ENCODE assay signal across 12 mouse cellular contexts in genomic region chr8:8969112-8969950, GRCm38 (mm10).
DNase-seq lines count a peak whose midpoint lies in the region; ATAC-seq and TF ChIP-seq lines count a peak whose summit lies in the region.
"Had no signal": no experiment of that assay in that cellular context is flagged by ENCODE, and none has a peak within 500 bp of the region (broad histone marks: within the 10 kb centered on the region; RNA-seq: fewer than 3 reads in every experiment).

No protein-coding gene starts in this region.

- no peak overlapping the region for H3K9ac ChIP-seq in heart, adult 2 months (ENCODE audit: low read depth, low read length)
- no peak overlapping the region for H3K9ac ChIP-seq in heart, embryonic 11.5 days (ENCODE audit: low read depth, low read length)
- no peak overlapping the region for H3K9ac ChIP-seq in heart, postnatal 0 days (replicated peaks; ENCODE audit: low read depth, low read length)
- no peak overlapping the region for H3K9ac ChIP-seq in hindbrain, postnatal 0 days (replicated peaks; ENCODE audit: low read length)
- H3K9ac ChIP-seq in forebrain, embryonic 16.5 days (replicated peaks; ENCODE audit: low read depth, low read length), result no peak overlapping the region
- H3K9ac ChIP-seq: heart, embryonic 15.5 days had no signal

- WGBS in heart, adult 2 months, result 74% methylated on average over 21 of the region's 21 CpGs
- 82% methylated on average over 21 of the region's 21 CpGs for WGBS in heart, embryonic 11.5 days (ENCODE audit: insufficient replicate concordance)
- 25% methylated on average over 21 of the region's 21 CpGs for WGBS in bone marrow, adult 2 months
- WGBS in heart, postnatal 0 days, result 70% methylated on average over 21 of the region's 21 CpGs
- 83% methylated on average over 21 of the region's 21 CpGs for WGBS in hindbrain, postnatal 0 days
- 73% methylated on average over 21 of the region's 21 CpGs for WGBS in forebrain, embryonic 16.5 days

- no peaks in the 10 kb centered on the region for H3K9me3 ChIP-seq in heart, embryonic 11.5 days (replicated peaks; ENCODE audit: control insufficient read depth, low read length)
- H3K9me3 ChIP-seq in heart, postnatal 0 days (replicated peaks; ENCODE audit: control insufficient read depth, low read length), result no peaks in the 10 kb centered on the region
- no peaks in the 10 kb centered on the region for H3K9me3 ChIP-seq in hindbrain, postnatal 0 days (ENCODE audit: low read length)
- no peaks in the 10 kb centered on the region for H3K9me3 ChIP-seq in forebrain, embryonic 16.5 days (ENCODE audit: control insufficient read depth, low read length)
- H3K9me3 ChIP-seq: heart, embryonic 15.5 days; midbrain, embryonic 10.5 days had no signal

- TF ChIP-seq POLR2A in heart, adult 2 months (IDR thresholded peaks at IDR 0.05; ENCODE audit: insufficient read depth, low read depth, low read length), result no peak
- TF ChIP-seq POLR2A in bone marrow, adult 2 months (IDR thresholded peaks at IDR 0.05; ENCODE audit: borderline replicate concordance, control insufficient read depth, low read depth, low read length), result no peak

- H3K27ac ChIP-seq in heart, adult 2 months, result peak overlapping the region; percentile 21; the same call in 1 of the 2 replicates
- H3K27ac ChIP-seq in heart, embryonic 11.5 days (ENCODE audit: low read depth, low read length), result no peak overlapping the region
- H3K27ac ChIP-seq in bone marrow, adult 2 months (ENCODE audit: control insufficient read depth, insufficient read depth, low read depth, low read length, poor library complexity), result no peak overlapping the region
- no peak overlapping the region for H3K27ac ChIP-seq in heart, postnatal 0 days (ENCODE audit: low read depth)
- H3K27ac ChIP-seq in hindbrain, postnatal 0 days, result no peak overlapping the region
- H3K27ac ChIP-seq in forebrain, embryonic 16.5 days (ENCODE audit: low read length), result no peak overlapping the region
- H3K27ac ChIP-seq: heart, embryonic 15.5 days; midbrain, embryonic 10.5 days had no signal

- H3K27me3 ChIP-seq in heart, adult 2 months (ENCODE audit: control insufficient read depth, insufficient read depth, low read length), result no peaks in the 10 kb centered on the region
- H3K27me3 ChIP-seq in heart, embryonic 11.5 days (ENCODE audit: control insufficient read depth, insufficient read depth, low read length), result no peaks in the 10 kb centered on the region
- no peaks in the 10 kb centered on the region for H3K27me3 ChIP-seq in heart, postnatal 0 days (ENCODE audit: control insufficient read depth, insufficient read depth, low read length)
- no peaks in the 10 kb centered on the region for H3K27me3 ChIP-seq in hindbrain, postnatal 0 days (ENCODE audit: insufficient read depth, low read length)
- no peaks in the 10 kb centered on the region for H3K27me3 ChIP-seq in forebrain, embryonic 16.5 days (replicated peaks; ENCODE audit: control insufficient read depth, insufficient read depth, low read length)
- H3K27me3 ChIP-seq: CH12.LX; heart, embryonic 15.5 days had no signal

- H3K4me1 ChIP-seq in heart, adult 2 months (ENCODE audit: control insufficient read depth, insufficient read depth, low read length), result peaks cover 7% of the 10 kb centered on the region
- H3K4me1 ChIP-seq in heart, embryonic 11.5 days (ENCODE audit: control insufficient read depth, insufficient read depth, low read length), result 0 out of 2 replicates have a peak, but pooled peaks cover 3% of the 10 kb centered on the region
- H3K4me1 ChIP-seq in bone marrow, adult 2 months (ENCODE audit: control insufficient read depth, insufficient read depth, low read length), result peaks cover 3% of the 10 kb centered on the region; the same call in 1 of the 2 replicates
- H3K4me1 ChIP-seq in heart, postnatal 0 days (ENCODE audit: control insufficient read depth, insufficient read depth), result peaks cover 7% of the 10 kb centered on the region
- H3K4me1 ChIP-seq in hindbrain, postnatal 0 days (ENCODE audit: insufficient read depth, low read length), result no peaks in the 10 kb centered on the region
- peaks cover 4% of the 10 kb centered on the region; the same call in 1 of the 2 replicates for H3K4me1 ChIP-seq in forebrain, embryonic 16.5 days (replicated peaks; ENCODE audit: control insufficient read depth, insufficient read depth, low read length)

- no peak for ATAC-seq in heart, embryonic 11.5 days (replicated peaks; ENCODE audit: insufficient number of reproducible peaks, low FRiP score, low TSS enrichment)
- ATAC-seq in heart, postnatal 0 days (ENCODE audit: insufficient read depth, low read depth), result no peak
- ATAC-seq in hindbrain, postnatal 0 days, result no peak
- no peak for ATAC-seq in forebrain, embryonic 16.5 days

- intact Hi-C loops in heart, adult 2 months (cut with DNase I), result no loop called here

- peak in 1 of 2 experiments; percentile 35 for DNase-seq in heart, adult 2 months
- DNase-seq in heart, postnatal 0 days (ENCODE audit: low spot score), result no peak
- DNase-seq in lung, postnatal 36 days, result peak; percentile 79
- no peak for DNase-seq in urinary bladder, postnatal 36 days (ENCODE audit: low spot score in 2 of 2)
- DNase-seq in hindbrain, postnatal 0 days (ENCODE audit: low spot score), result no peak
- DNase-seq: adrenal gland, postnatal 25 days had no signal

- TF ChIP-seq EP300 in heart, adult 2 months (IDR thresholded peaks at IDR 0.05; ENCODE audit: insufficient read depth, low read depth, low read length), result no peak
- no peak for TF ChIP-seq EP300 in heart, postnatal 0 days (IDR thresholded peaks at IDR 0.05; ENCODE audit: low read depth)

- no peak overlapping the region for H3K4me2 ChIP-seq in heart, embryonic 11.5 days
- H3K4me2 ChIP-seq in heart, postnatal 0 days (ENCODE audit: low read depth, low read length), result 0 out of 2 replicates have a peak overlapping the region, but pooled peaks have one; percentile 10
- H3K4me2 ChIP-seq in hindbrain, postnatal 0 days (ENCODE audit: low read depth, low read length), result no peak overlapping the region
- H3K4me2 ChIP-seq in forebrain, embryonic 16.5 days (ENCODE audit: low read length), result no peak overlapping the region
- H3K4me2 ChIP-seq: heart, embryonic 15.5 days had no signal

- no peak for TF ChIP-seq CTCF in heart, adult 2 months (IDR thresholded peaks at IDR 0.05)
- TF ChIP-seq CTCF in bone marrow, adult 2 months (IDR thresholded peaks at IDR 0.05; ENCODE audit: control insufficient read depth, insufficient read depth, low read length), result no peak
- TF ChIP-seq CTCF in heart, postnatal 0 days (IDR thresholded peaks at IDR 0.05; ENCODE audit: low read depth), result no peak
- TF ChIP-seq CTCF in hindbrain, postnatal 0 days (IDR thresholded peaks at IDR 0.05; ENCODE audit: low read depth), result no peak

- no peak overlapping the region for H3K4me3 ChIP-seq in heart, adult 2 months
- no peak overlapping the region for H3K4me3 ChIP-seq in heart, embryonic 11.5 days (ENCODE audit: low read depth, low read length)
- H3K4me3 ChIP-seq in bone marrow, adult 2 months (replicated peaks; ENCODE audit: control insufficient read depth, low read depth, low read length), result peak overlapping the region; percentile 33
- no peak overlapping the region for H3K4me3 ChIP-seq in heart, postnatal 0 days (ENCODE audit: low read depth, low read length)
- no peak overlapping the region for H3K4me3 ChIP-seq in hindbrain, postnatal 0 days (ENCODE audit: low read length)
- H3K4me3 ChIP-seq in forebrain, embryonic 16.5 days (replicated peaks; ENCODE audit: low read length), result no peak overlapping the region
- H3K4me3 ChIP-seq: heart, embryonic 15.5 days; midbrain, embryonic 10.5 days had no signal

- H3K79me2 ChIP-seq in heart, adult 2 months (replicated peaks; ENCODE audit: control insufficient read depth, insufficient read depth, low read length), result no peaks in the 10 kb centered on the region

- no peaks in the 10 kb centered on the region for H3K36me3 ChIP-seq in heart, adult 2 months (ENCODE audit: control insufficient read depth, insufficient read depth, low read length)
- H3K36me3 ChIP-seq in heart, embryonic 11.5 days (ENCODE audit: control insufficient read depth, insufficient read depth, low read length), result no peaks in the 10 kb centered on the region
- no peaks in the 10 kb centered on the region for H3K36me3 ChIP-seq in heart, postnatal 0 days (replicated peaks; ENCODE audit: control insufficient read depth, insufficient read depth, low read length)
- H3K36me3 ChIP-seq in hindbrain, postnatal 0 days (ENCODE audit: insufficient read depth, low read length), result no peaks in the 10 kb centered on the region
- no peaks in the 10 kb centered on the region for H3K36me3 ChIP-seq in forebrain, embryonic 16.5 days (ENCODE audit: control insufficient read depth, insufficient read depth)
- H3K36me3 ChIP-seq: heart, embryonic 15.5 days; midbrain, embryonic 10.5 days had no signal
